Mouse (Mus musculus): Measurements from ENCODE around the gene Aadat. TPM values are rescaled to one million over a fixed set of nuclear protein-coding genes. Genes with fewer than 3 reads are reported as not detected.
A peak's percentile ranks its signal among the peaks of the same experiment; 100 is the strongest.
"Not testable (repeated sequence)": the region's sequence is repeated elsewhere in the genome, so short reads cannot be mapped to it uniquely, and the experiment has no call there.

Aadat gene
- under 1 TPM in 1 of 2 experiments, not detected in 1; 0.53 TPM for total RNA-seq (2021)
- long read RNA-seq, result 0 reads

DNA sequence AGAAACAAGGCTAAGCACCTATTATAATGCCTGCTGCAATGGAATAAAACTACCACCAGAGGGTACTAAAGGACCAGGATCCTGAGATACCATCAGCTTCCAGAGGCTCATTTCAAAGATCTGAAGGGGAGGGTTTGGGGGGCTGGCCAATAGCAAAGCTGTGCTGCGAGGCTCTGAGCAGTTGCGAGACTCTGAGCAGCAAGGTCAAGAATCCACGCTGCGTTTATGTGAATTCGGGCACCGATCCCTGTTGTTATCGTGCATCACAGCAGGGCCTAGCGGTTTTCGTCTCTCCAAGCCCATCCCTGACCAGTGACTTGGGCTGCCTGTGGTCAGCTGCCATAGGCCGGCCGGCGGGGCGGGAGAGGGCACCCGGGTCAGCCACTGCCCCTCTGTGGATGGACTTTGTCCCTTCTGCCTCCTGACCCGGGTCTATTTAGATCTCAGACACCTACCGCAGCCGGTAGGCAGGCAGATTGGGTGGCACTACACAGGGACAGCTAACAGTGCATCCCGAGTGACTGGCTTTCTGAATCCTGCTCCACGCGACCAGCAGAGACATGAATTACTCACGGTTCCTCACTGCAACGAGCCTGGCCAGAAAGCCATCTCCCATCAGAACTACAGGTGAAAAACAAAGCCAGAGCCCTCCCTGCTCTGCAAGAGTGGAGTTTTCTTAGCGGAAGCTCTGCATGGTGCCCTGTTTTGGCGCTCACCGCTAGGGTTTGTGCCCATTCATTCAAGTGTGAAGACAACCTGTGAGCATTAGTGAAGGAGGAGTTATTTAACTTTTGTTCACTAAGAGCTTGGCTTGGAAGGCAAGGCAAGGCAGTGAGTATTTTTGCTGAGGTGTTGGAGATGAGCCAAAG is at the start of gene Aadat:
Aadat (plus strand) TSS at position 280 of the 869 bp plus-strand sequence.
- peak; percentile 59 to 82 for DNase-seq (ENCODE audit: low spot score in 2 of 2)

GRCm38 (mm10) chr8:60466686-60467335 is 38.9 kb upstream of the Aadat start:
- peak; percentile 72 to 90 for DNase-seq (ENCODE audit: low spot score in 2 of 2)

- DNase-seq (ENCODE audit: low spot score in 2 of 2), result no peak
Measured at GRCm38 (mm10) chr8:60490147-60490546, 15.6 kb upstream of the Aadat start.

- no peak for DNase-seq (ENCODE audit: low spot score in 2 of 2)
Measured at GRCm38 (mm10) chr8:60491871-60492270, 13.9 kb upstream of the Aadat start.

GRCm38 (mm10) chr8:60492471-60492870 is 13.3 kb upstream of the Aadat start:
- DNase-seq (ENCODE audit: low spot score in 2 of 2), result no peak

- no peak for DNase-seq (ENCODE audit: low spot score in 2 of 2)
Measured at GRCm38 (mm10) chr8:60494606-60495005, 11.1 kb upstream of the Aadat start.

GRCm38 (mm10) chr8:60495046-60495445 is 10.7 kb upstream of the Aadat start:
- not testable (repeated sequence) for DNase-seq (ENCODE audit: low spot score in 2 of 2)

DNA sequence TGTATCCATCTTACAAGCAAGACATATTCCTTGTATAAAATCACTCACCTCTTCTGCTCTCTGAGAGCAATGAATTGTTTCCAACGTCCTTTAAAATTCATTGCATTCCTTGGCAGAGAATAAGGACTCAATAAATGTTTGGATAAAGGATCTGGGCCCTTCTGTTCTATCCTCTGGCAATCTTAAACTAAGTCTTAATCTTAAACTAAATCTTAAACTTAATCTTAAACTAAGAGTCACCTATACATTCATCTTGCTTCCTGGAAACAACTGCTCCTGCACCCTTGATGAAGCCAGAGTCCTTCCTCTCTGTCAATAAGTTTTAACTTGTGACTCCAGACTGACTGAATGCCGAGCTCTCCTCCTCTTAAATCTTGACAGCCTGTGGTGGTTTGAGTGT is 2.6 kb upstream of the Aadat start, which contains the start of gene Gm10283:
Gm10283 (minus strand) TSS at position 101 of the 400 bp plus-strand sequence.
- DNase-seq (ENCODE audit: low spot score in 2 of 2), result no peak

DNA sequence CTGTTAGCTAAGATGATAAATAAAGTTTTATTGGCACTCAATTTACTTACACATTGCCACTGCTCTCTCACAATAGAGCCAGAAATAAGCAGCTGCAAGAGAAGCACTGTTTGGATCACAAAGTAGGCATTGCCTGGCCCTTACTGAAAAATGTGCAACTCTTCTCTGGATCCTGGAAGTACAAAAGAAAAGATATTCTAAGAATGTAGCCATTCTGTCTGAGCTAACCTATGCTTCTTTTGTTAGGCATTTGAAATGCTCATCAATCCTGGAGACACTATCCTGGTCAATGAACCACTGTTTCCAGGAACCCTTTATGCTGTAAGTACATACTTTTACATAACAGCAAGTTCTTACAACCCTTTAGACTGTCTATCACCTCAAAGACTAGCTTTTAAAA is 12.6 kb downstream of the Aadat start:
- DNase-seq (ENCODE audit: low spot score in 2 of 2), result no peak

DNA sequence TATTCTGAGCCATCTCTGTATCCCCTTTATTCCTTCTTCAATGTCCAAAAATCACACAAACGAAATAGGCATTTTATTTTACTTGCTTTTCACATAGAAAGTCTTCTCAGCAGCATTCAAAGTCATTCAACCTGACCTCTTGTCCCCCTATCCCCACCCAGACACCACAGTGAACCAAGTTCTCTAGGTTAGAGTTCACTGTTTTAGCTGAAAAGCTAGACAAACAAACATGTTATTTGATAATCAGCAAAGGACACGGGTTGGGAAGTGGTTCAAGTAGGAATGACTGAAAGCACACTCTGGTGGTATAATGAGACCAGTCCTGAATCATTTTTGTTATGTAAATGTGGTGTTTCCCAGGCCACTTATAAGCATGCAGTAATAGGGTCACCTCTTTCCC is 29.2 kb downstream of the Aadat start:
- no peak for DNase-seq (ENCODE audit: low spot score in 2 of 2)

- no peak for DNase-seq (ENCODE audit: low spot score in 2 of 2)
Measured at GRCm38 (mm10) chr8:60566783-60567182, 61.1 kb downstream of the Aadat start.

- DNase-seq (ENCODE audit: low spot score in 2 of 2), result peak; percentile 1 to 11
Measured at GRCm38 (mm10) chr8:60577231-60577630, 71.5 kb downstream of the Aadat start.

GRCm38 (mm10) chr8:60583369-60583768 is 77.6 kb downstream of the Aadat start:
- no peak for DNase-seq (ENCODE audit: low spot score in 2 of 2)

DNA sequence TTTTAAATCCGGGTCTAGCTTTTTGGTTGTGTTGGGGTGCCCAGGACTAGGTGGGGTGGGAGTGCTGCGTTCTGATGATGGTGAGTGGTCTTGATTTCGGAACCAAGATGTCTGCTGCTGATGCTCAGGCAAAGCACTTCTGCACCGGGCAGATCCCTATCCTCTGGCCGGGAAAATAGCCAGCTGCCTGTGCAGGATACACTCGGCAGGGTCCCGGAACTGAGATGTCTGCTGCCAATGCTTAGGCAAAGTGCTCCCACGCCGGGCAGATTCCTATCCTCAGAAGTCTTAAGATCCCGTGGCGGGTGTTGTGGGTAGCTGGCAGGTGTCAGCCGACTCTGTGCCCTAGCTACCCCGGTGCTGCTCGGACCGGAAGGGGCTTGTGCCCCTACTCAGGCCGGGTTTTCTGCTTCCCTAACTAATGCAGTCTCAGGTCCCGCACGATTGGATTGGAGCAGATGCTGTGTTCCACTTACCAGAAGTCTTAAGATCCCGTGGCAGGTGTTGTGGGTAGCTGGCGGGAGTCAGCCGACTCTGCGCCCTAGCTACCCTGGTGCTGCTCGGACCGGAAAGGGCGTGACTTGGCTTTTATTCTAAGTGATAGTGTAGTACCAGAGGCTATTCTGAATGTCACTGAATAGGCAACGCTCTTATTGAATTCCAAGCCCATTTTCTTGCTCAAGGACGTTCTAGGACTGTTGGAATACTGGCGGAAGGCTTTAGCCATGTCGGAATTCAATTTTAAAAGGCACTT is 85.8 kb downstream of the Aadat start:
- DNase-seq (ENCODE audit: low spot score in 2 of 2), result not testable (repeated sequence)

GRCm38 (mm10) chr8:60594761-60595160 is 89.0 kb downstream of the Aadat start:
- DNase-seq (ENCODE audit: low spot score in 2 of 2), result peak; percentile 5 to 60

Other genes with a start within 250 kb of the Aadat start
- gene Gm10283, start 2.7 kb upstream of the Aadat start, total RNA-seq (2021), result not detected
- 10 to 100 TPM; 46.6 to 50.4 TPM for gene Mfap3l, start 126.9 kb downstream of the Aadat start, total RNA-seq (2021)